24 mouse cellular contexts compared by ENCODE assay signal in the genomic region with DNA sequence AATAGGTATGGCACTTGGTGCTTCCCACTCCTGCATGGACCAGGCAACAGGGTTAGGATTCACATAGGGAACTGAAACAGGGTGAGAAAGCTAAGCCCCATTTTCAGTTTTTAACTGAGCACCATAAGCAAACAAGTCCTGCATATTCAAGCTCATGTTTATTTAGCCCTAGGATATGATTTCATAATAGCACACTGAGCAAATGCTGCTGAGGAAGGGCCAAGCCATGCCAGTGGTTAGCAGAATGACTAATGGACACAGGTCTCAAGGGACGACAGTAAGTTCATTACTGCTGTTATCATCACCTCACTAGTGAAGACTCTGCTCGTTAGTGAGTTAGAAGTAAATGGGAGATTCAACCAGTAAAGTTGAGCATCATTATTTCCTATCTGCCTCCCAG.
DNase-seq lines count a peak whose midpoint lies in the region; ATAC-seq and TF ChIP-seq lines count a peak whose summit lies in the region.
"Had no signal": no experiment of that assay in that cellular context is flagged by ENCODE, and none has a peak within 500 bp of the region (broad histone marks: within the 10 kb centered on the region; RNA-seq: fewer than 3 reads in every experiment).

No protein-coding gene starts in this region.

- no peak overlapping the region for H3K4me2 ChIP-seq in midbrain, embryonic 11.5 days
- H3K4me2 ChIP-seq in midbrain, embryonic 13.5 days (replicated peaks): no peak overlapping the region
- H3K4me2 ChIP-seq in CH12.LX (ENCODE audit: insufficient read depth, low read depth, poor library complexity, severe bottlenecking) (no peak overlapping the region), myocyte (ENCODE audit: low read depth) (peak overlapping the region; percentile 80)
- H3K4me2 ChIP-seq: heart, embryonic 15.5 days; lung, embryonic 15.5 days; midbrain, embryonic 12.5 days; stomach, embryonic 15.5 days had no signal

- no peaks in the 10 kb centered on the region for H3K36me3 ChIP-seq in liver, adult 2 months (ENCODE audit: control insufficient read depth, insufficient read depth, low read length)
- no peaks in the 10 kb centered on the region for H3K36me3 ChIP-seq in midbrain, embryonic 11.5 days (ENCODE audit: control insufficient read depth, insufficient read depth, low read length)
- no peaks in the 10 kb centered on the region for H3K36me3 ChIP-seq in midbrain, embryonic 13.5 days
- H3K36me3 ChIP-seq in CH12.LX (replicated peaks in 1 of 2; ENCODE audit: control insufficient read depth in 1 of 2, insufficient read depth in 1 of 2, low read length in 1 of 2) (no peaks in the 10 kb centered on the region), myocyte (ENCODE audit: control insufficient read depth, insufficient read depth) (no peaks in the 10 kb centered on the region)
- H3K36me3 ChIP-seq: heart, embryonic 15.5 days; lung, embryonic 15.5 days; midbrain, embryonic 12.5 days; stomach, embryonic 15.5 days had no signal

- TF ChIP-seq EP300 in CH12.LX (IDR thresholded peaks at IDR 0.05; ENCODE audit: low read length): no peak

- H3K27ac ChIP-seq in liver, adult 2 months (replicated peaks; ENCODE audit: insufficient read depth, low read depth, low read length): no peak overlapping the region
- H3K27ac ChIP-seq in midbrain, embryonic 11.5 days (ENCODE audit: low read depth, low read length): no peak overlapping the region
- no peak overlapping the region for H3K27ac ChIP-seq in midbrain, embryonic 13.5 days
- H3K27ac ChIP-seq in CH12.LX (ENCODE audit: insufficient read depth, low read depth): no peak overlapping the region
- H3K27ac ChIP-seq: heart, embryonic 15.5 days; layer of hippocampus, adult 2 months; liver, embryonic 14.5 days; lung, embryonic 15.5 days; midbrain, embryonic 12.5 days; stomach, embryonic 15.5 days had no signal

- peak; percentile 62 for DNase-seq in liver, adult 2 months (ENCODE audit: extremely low read depth, low read depth, low spot score)
- DNase-seq in liver (no peak), CH12.LX (ENCODE audit: extremely low read depth) (peak; percentile 25)
- DNase-seq in midbrain, embryonic 11.5 days (ENCODE audit: low spot score, missing footprints): peak; percentile 19
- no peak for DNase-seq in cerebellum, adult 8-10 months
- DNase-seq: adrenal gland, postnatal 14 days; cerebellum, adult 11-12 months; cerebellum, postnatal 10 days; gastrocnemius, postnatal 14 days; kidney, adult 18-20 months; kidney, postnatal 36 days; left cerebral cortex, postnatal 4 days; right cerebral cortex, postnatal 25 days had no signal

- no peaks in the 10 kb centered on the region for H3K27me3 ChIP-seq in liver, adult 2 months (ENCODE audit: control insufficient read depth, insufficient read depth, low read length)
- H3K27me3 ChIP-seq in midbrain, embryonic 11.5 days (ENCODE audit: control insufficient read depth, insufficient read depth, low read length): no peaks in the 10 kb centered on the region
- H3K27me3 ChIP-seq in midbrain, embryonic 13.5 days: no peaks in the 10 kb centered on the region
- H3K27me3 ChIP-seq in CH12.LX (replicated peaks) (no peaks in the 10 kb centered on the region), myocyte (ENCODE audit: control insufficient read depth, insufficient read depth, insufficient read length) (no peaks in the 10 kb centered on the region)
- H3K27me3 ChIP-seq: heart, embryonic 15.5 days; lung, embryonic 15.5 days; midbrain, embryonic 12.5 days; stomach, embryonic 15.5 days had no signal

- WGBS in liver, adult 2 months: 41% methylated on average over 2 of the region's 2 CpGs
- 78% methylated on average over 2 of the region's 2 CpGs for WGBS in midbrain, embryonic 11.5 days
- 77% methylated on average over 2 of the region's 2 CpGs for WGBS in midbrain, embryonic 13.5 days

- ATAC-seq in midbrain, embryonic 11.5 days (ENCODE audit: low FRiP score): no peak
- no peak for ATAC-seq in midbrain, embryonic 13.5 days
- ATAC-seq: activated CD4-positive, CD25-positive, alpha-beta regulatory T cell, adult 4 months; forebrain, embryonic 14.5 days; hindbrain, embryonic 16.5 days had no signal

- H3K9ac ChIP-seq in liver, adult 2 months (ENCODE audit: low read depth, low read length): no peak overlapping the region
- no peak overlapping the region for H3K9ac ChIP-seq in midbrain, embryonic 11.5 days (ENCODE audit: low read length)
- H3K9ac ChIP-seq in midbrain, embryonic 13.5 days (replicated peaks): no peak overlapping the region
- H3K9ac ChIP-seq in CH12.LX (ENCODE audit: insufficient read depth, low read depth): no peak overlapping the region
- H3K9ac ChIP-seq: heart, embryonic 15.5 days; liver, embryonic 14.5 days; lung, embryonic 15.5 days; midbrain, embryonic 12.5 days; stomach, embryonic 15.5 days had no signal

- H3K4me3 ChIP-seq in liver, adult 2 months (ENCODE audit: insufficient read depth, low read depth, low read length): no peak overlapping the region
- no peak overlapping the region for H3K4me3 ChIP-seq in midbrain, embryonic 11.5 days (ENCODE audit: low read depth, low read length)
- H3K4me3 ChIP-seq in midbrain, embryonic 13.5 days (replicated peaks): no peak overlapping the region
- no peak overlapping the region for H3K4me3 ChIP-seq in CH12.LX (replicated peaks in 1 of 3; ENCODE audit: low read depth in 2 of 3, low read length in 2 of 3, poor library complexity in 1 of 3)
- no peak overlapping the region for H3K4me3 ChIP-seq in myocyte
- H3K4me3 ChIP-seq: heart, embryonic 15.5 days; layer of hippocampus, adult 2 months; lung, embryonic 15.5 days; midbrain, embryonic 12.5 days; stomach, embryonic 15.5 days had no signal

- H3K9me3 ChIP-seq in midbrain, embryonic 11.5 days (ENCODE audit: control insufficient read depth, low read length): no peaks in the 10 kb centered on the region
- no peaks in the 10 kb centered on the region for H3K9me3 ChIP-seq in midbrain, embryonic 13.5 days
- no peaks in the 10 kb centered on the region for H3K9me3 ChIP-seq in CH12.LX (replicated peaks; ENCODE audit: low read length)
- H3K9me3 ChIP-seq: heart, embryonic 15.5 days; lung, embryonic 15.5 days; midbrain, embryonic 12.5 days; stomach, embryonic 15.5 days had no signal

- dilution Hi-C loops in CH12.LX (cut with MboI; ENCODE audit: extremely low pct_ligation_motif_present, extremely low pct_unique_long_range_greater_than_20kb, low sequenced_read_pairs): no loop called here

- TF ChIP-seq RAD21 in CH12.LX (IDR thresholded peaks at IDR 0.05; ENCODE audit: low read depth, low read length): no peak

- no peak for TF ChIP-seq CTCF in liver, adult 2 months (IDR thresholded peaks at IDR 0.05; ENCODE audit: low read depth, low read length)
- TF ChIP-seq CTCF in CH12.LX (conservative IDR thresholded peaks at IDR 0.05 in 1 of 2, IDR thresholded peaks at IDR 0.05 in 1 of 2; ENCODE audit: low read depth in 2 of 2, low read length in 2 of 2): no peak

- peaks cover 3% of the 10 kb centered on the region for H3K4me1 ChIP-seq in liver, adult 2 months (ENCODE audit: control insufficient read depth, insufficient read depth, low read length)
- H3K4me1 ChIP-seq in midbrain, embryonic 11.5 days (ENCODE audit: control insufficient read depth, insufficient read depth, low read length): no peaks in the 10 kb centered on the region
- H3K4me1 ChIP-seq in midbrain, embryonic 13.5 days (replicated peaks): 0 out of 2 replicates have a peak, but pooled peaks cover 2% of the 10 kb centered on the region
- H3K4me1 ChIP-seq in CH12.LX (ENCODE audit: control insufficient read depth in 1 of 2, insufficient read depth in 2 of 2): peaks cover 0 to 7% of the 10 kb centered on the region in 2 experiments; a peak in 1 of 4 replicates
- H3K4me1 ChIP-seq: heart, embryonic 15.5 days; lung, embryonic 15.5 days; midbrain, embryonic 12.5 days; stomach, embryonic 15.5 days had no signal

- no peaks in the 10 kb centered on the region for H3K79me2 ChIP-seq in liver, adult 2 months (ENCODE audit: control insufficient read depth, insufficient read depth, low read length)
- H3K79me2 ChIP-seq in CH12.LX (replicated peaks; ENCODE audit: control insufficient read depth, extremely low read depth, insufficient read depth, poor library complexity, severe bottlenecking) (no peaks in the 10 kb centered on the region), myocyte (ENCODE audit: control insufficient read depth, insufficient read depth) (no peaks in the 10 kb centered on the region)

- in situ Hi-C loops in CH12.LX (cut with MboI; ENCODE audit: low pct_ligation_motif_present, low pct_unique_long_range_greater_than_20kb, low sequenced_read_pairs): no loop called here

- no peak overlapping the region for H3ac ChIP-seq in myocyte (ENCODE audit: control insufficient read depth, insufficient read length)

- TF ChIP-seq POLR2A in liver, adult 2 months (IDR thresholded peaks at IDR 0.05; ENCODE audit: extremely low read depth, insufficient read depth, low read length): no peak
- TF ChIP-seq POLR2A in CH12.LX (IDR thresholded peaks at IDR 0.05; ENCODE audit: low read depth, low read length) (no peak), myocyte (IDR thresholded peaks at IDR 0.05; ENCODE audit: insufficient read length, low read depth) (no peak)

TF ChIP-seq in CH12.LX, 34 proteins besides CTCF, POLR2A, EP300 and RAD21 (continues in another document):
- TF ChIP-seq JUND (conservative IDR thresholded peaks at IDR 0.05; ENCODE audit: low read depth, low read length) (no peak), RCOR1 (conservative IDR thresholded peaks at IDR 0.05; ENCODE audit: low read depth, low read length) (no peak), KAT2A (IDR thresholded peaks at IDR 0.05; ENCODE audit: insufficient replicate concordance, low read length) (no peak), MXI1 (IDR thresholded peaks at IDR 0.05; ENCODE audit: low read depth, low read length) (no peak), TCF12 (IDR thresholded peaks at IDR 0.05; ENCODE audit: low read depth, low read length) (no peak), NELFE (IDR thresholded peaks at IDR 0.05; ENCODE audit: low read depth, low read length) (no peak), ETS1 (conservative IDR thresholded peaks at IDR 0.05; ENCODE audit: low read depth, low read length) (no peak), MAZ (IDR thresholded peaks at IDR 0.05; ENCODE audit: low read depth, low read length) (no peak), NRF1 (IDR thresholded peaks at IDR 0.05; ENCODE audit: low read depth, low read length) (no peak)

TF ChIP-seq in myocyte, 11 proteins besides CTCF, POLR2A, EP300 and RAD21:
- TF ChIP-seq SRF (IDR thresholded peaks at IDR 0.05; ENCODE audit: control insufficient read depth, insufficient read length, low read depth) (no peak), CEBPB (IDR thresholded peaks at IDR 0.05; ENCODE audit: insufficient read depth, poor library complexity, severe bottlenecking) (peak; percentile 69; the same call in 1 of the 2 replicates)

Comparison
In these comparisons a context has a peak if more than half of its experiments do, and no peak if none do; other contexts are left out.
1. DNase-seq: peak in liver, adult 2 months (single experiment), midbrain, embryonic 11.5 days (single experiment) and CH12.LX (single experiment); none in liver (single experiment) and cerebellum, adult 8-10 months (single experiment).